Mouse (Mus musculus): ENCODE measurements around the gene Lhfp.

DNA sequence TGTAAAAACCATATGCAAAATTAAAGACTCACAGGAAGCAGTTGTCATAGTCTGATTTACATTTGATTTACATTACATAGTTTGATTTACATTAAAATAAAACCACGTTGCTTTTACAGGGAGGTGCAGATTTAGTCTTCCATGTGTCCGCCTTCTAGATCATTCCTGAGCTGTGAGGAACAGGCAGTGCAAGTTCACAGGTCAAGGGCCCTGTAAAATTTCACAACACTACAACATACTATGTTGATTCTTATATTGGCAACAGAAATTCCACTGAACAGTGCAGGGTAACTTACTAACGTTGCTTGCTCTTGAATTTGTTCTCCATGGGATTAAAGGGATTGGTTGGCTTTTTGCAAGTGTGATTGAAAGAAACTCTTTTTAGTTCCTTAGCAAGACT, 189.8 kb downstream of the Lhfp start:
- TF ChIP-seq POLR2A (IDR thresholded peaks at IDR 0.05; ENCODE audit: insufficient read length, low read depth) (no peak), MAX (IDR thresholded peaks at IDR 0.05; ENCODE audit: low read depth) (no peak), TCF12 (IDR thresholded peaks at IDR 0.05; ENCODE audit: insufficient read depth, poor library complexity, severe bottlenecking) (no peak), E2F4 (IDR thresholded peaks at IDR 0.05; ENCODE audit: insufficient read depth) (no peak), MYOD1 (IDR thresholded peaks at IDR 0.05; ENCODE audit: control insufficient read depth in 1 of 3, insufficient read length in 2 of 3, low read depth in 2 of 3) (no peak), CEBPB (IDR thresholded peaks at IDR 0.05; ENCODE audit: insufficient read depth, poor library complexity, severe bottlenecking) (no peak), TCF3 (IDR thresholded peaks at IDR 0.05; ENCODE audit: insufficient read length, low read depth) (no peak), MYOG (IDR thresholded peaks at IDR 0.05; ENCODE audit: control insufficient read depth in 1 of 3, insufficient read depth in 1 of 3, insufficient read length in 2 of 3, low read depth in 2 of 3) (no peak), REST (IDR thresholded peaks at IDR 0.05; ENCODE audit: insufficient read depth, insufficient read length) (no peak)

Measured in myocyte (in vitro differentiated cells).